Mouse (Mus musculus) hindbrain, embryonic 16.5 days (tissue): ENCODE data around the gene Ube2e2. TPM values are rescaled to one million over a fixed set of nuclear protein-coding genes. Genes with fewer than 3 reads are reported as not detected.

Source experiments
- ATAC-seq: fragments of 200-750 bp; cut with Nextera tagmentation; 2 replicates; pipeline ENCODE4 v1.8.0; 2017; ENCODE audit warnings: moderate TSS enrichment, moderate library complexity
- H3K27ac ChIP-seq: fragments of 300-500 bp; sonication (generic); 2 replicates; pipeline ENCODE4 v1.5.1; 2014; ENCODE audit warnings: low read depth, mild to moderate bottlenecking, control low read depth, low read length, moderate library complexity
- H3K27me3 ChIP-seq: fragments of 300-500 bp; sonication (generic); replicated peaks from 2 replicates; pipeline ENCODE4 v1.6.1; 2014; ENCODE audit warnings: low read length; ENCODE audit not compliant: control insufficient read depth, insufficient read depth
- H3K36me3 ChIP-seq: fragments of 300-500 bp; sonication (generic); 2 replicates; pipeline ENCODE4 v1.6.1; 2014; ENCODE audit warnings: mild to moderate bottlenecking, low read length, moderate library complexity, mixed read lengths; ENCODE audit not compliant: control insufficient read depth, insufficient read depth
- H3K4me1 ChIP-seq: fragments of 300-500 bp; sonication (generic); 2 replicates; pipeline ENCODE4 v1.6.1; 2014; ENCODE audit warnings: low read depth, low read length; ENCODE audit not compliant: control insufficient read depth, insufficient read depth
- H3K4me2 ChIP-seq: fragments of 300-500 bp; sonication (generic); 2 replicates; pipeline ENCODE4 v1.6.1; 2014; ENCODE audit warnings: mild to moderate bottlenecking, low read length, control low read depth, moderate library complexity
- H3K4me3 ChIP-seq: fragments of 300-500 bp; sonication (generic); 2 replicates; pipeline ENCODE4 v1.5.1; 2014; ENCODE audit warnings: mild to moderate bottlenecking, low read length, control low read depth, moderate library complexity
- H3K9ac ChIP-seq: fragments of 300-500 bp; sonication (generic); 2 replicates; pipeline ENCODE4 v1.6.1; 2014; ENCODE audit warnings: low read depth, mild to moderate bottlenecking, control low read depth, low read length, moderate library complexity
- H3K9me3 ChIP-seq: fragments of 300-500 bp; sonication (generic); 2 replicates; pipeline ENCODE4 v1.6.1; 2014; ENCODE audit warnings: mild to moderate bottlenecking, low read length, moderate library complexity; ENCODE audit not compliant: control insufficient read depth
- WGBS: fragments of 180-500 bp; shearing (Covaris S2); extraction: QIAGEN DNeasy Blood & Tissue Kit; methylation state at CpG from one replicate; pipeline ENCODE4 v1.1.7; 2014; 5-methylcytosine and 5-hydroxymethylcytosine counted together
- polyA plus RNA-seq: library from polyadenylated mRNA; unstranded; fragments of >200 nt; fragmentation: Nextera tagmentation; extraction: Ambion mirVana; gene quantifications from 2 replicates; pipeline ENCODE4 v1.2.1, GENCODE M21; 2015

Gene Ube2e2
- polyA plus RNA-seq, 1 experiment from 2014 or later = 145 TPM

DNA sequence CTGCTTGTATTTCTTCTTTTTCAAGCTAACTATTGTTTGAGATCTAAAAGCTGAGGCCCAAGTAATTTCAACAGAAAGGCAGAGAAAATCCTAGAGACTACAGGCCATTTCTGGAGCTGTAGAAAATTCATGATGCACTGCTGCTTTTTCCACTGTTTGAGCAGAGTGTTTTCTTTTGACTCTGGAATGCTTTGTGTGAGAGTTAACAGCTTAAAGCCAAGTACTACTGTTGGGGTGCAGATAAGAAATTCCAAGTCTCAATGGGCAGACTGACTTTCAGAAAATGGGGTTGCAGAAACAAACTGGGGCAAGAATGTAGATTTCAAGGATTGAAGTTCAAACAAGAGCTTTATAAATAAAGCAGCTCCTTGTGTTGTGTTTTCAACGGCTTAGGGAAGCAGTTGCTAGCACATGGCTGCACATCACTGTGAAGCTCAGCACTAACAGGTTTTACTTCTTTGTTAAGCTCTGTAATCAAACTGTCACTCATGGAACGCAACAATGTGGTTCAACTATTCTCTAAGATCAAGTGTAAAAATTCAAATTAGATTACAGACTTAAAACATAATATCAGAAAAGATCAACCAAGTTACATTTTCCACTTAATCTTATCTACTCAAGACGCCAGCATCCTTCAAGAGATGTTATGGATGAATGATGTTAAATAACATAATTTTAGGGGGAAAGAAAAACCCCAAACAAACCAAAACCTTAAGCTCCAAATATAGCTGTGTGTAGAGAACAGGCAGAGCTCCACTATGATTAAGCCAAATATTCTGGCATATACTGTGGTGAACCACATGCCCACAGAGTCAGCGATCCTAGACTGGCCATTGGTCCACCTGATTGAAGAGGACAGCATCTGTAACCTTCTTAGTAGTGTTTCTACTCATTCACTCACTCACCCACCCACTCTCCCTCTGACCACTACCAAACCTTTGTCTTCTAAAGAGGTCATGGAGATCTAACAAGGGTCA is 236.0 kb downstream of the Ube2e2 start:
- no peak overlapping the region for H3K9ac ChIP-seq
- no peak for ATAC-seq
- no peaks in the 10 kb centered on the region for H3K27me3 ChIP-seq
- H3K4me1 ChIP-seq = no peaks in the 10 kb centered on the region
- no peak overlapping the region for H3K27ac ChIP-seq
- 80% methylated on average over 4 of the region's 4 CpGs for WGBS
- no peak overlapping the region for H3K4me3 ChIP-seq
- H3K36me3 ChIP-seq = no peaks in the 10 kb centered on the region
- H3K4me2 ChIP-seq = no peak overlapping the region
- peaks cover 2% of the 10 kb centered on the region; the same call in 1 of the 2 replicates for H3K9me3 ChIP-seq

DNA sequence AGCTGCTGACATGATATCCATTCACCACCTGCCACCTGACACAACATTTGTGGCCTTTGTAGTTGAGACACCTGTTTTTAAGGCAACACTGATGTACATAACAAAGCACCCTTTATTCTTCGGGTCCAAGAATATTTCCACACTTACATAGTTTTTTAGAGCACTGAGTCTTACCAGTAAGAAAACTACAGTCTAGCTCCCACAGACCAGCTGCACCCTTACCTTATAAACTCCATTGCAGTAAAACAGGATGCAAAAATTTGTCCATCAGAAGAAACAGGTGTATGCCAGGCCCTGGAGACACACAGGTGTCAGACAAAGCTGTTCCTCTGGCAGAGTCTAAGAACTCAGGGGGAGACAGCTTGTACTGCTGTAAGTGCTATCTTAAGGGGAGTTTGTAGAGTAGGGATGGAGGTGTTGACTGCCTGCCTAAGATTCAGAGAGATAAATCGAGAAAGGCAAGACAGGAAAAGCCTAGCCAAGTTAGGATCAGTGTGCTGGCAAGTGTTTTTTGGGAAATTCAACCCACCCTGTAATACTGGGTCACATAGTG is 244.9 kb downstream of the Ube2e2 start:
- Histone ChIP-seq H3K4me1 (no peaks in the 10 kb centered on the region), H3K9me3 (no peaks in the 10 kb centered on the region)
- ATAC-seq = no peak

DNA sequence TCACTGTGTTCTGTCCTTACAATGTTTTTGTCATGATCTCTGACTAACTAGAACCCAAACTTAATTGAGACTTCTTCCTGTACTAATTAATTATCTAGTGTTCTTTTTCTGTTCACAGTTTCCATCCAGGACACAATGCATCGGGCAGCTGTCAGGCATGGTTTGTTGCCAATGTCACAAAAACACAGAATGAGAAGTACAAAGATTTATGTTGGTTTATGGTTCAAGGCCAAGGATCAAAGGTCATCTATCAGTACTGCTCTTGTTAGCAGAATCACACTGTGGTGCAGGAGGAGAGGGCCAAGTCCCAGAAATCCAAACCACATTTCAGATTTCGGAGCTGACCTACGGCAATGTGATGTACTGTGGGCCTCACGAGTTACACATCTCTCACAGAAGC is 252.4 kb downstream of the Ube2e2 start:
- Histone ChIP-seq H3K4me2 (no peak overlapping the region), H3K36me3 (no peaks in the 10 kb centered on the region), H3K27ac (no peak overlapping the region), H3K4me1 (no peaks in the 10 kb centered on the region; the same call in 1 of the 2 replicates), H3K9ac (no peak overlapping the region), H3K9me3 (no peaks in the 10 kb centered on the region), H3K27me3 (no peaks in the 10 kb centered on the region), H3K4me3 (no peak overlapping the region)
- ATAC-seq = no peak
- WGBS = 90% methylated on average over 4 of the region's 4 CpGs

More for the DNA sequence above, 244.9 kb downstream of the Ube2e2 start:
- Histone ChIP-seq H3K27me3 (no peaks in the 10 kb centered on the region), H3K4me2 (no peak overlapping the region), H3K36me3 (no peaks in the 10 kb centered on the region), H3K27ac (no peak overlapping the region), H3K4me3 (no peak overlapping the region), H3K9ac (no peak overlapping the region)
- WGBS = 79% methylated on average over 2 of the region's 2 CpGs

DNA sequence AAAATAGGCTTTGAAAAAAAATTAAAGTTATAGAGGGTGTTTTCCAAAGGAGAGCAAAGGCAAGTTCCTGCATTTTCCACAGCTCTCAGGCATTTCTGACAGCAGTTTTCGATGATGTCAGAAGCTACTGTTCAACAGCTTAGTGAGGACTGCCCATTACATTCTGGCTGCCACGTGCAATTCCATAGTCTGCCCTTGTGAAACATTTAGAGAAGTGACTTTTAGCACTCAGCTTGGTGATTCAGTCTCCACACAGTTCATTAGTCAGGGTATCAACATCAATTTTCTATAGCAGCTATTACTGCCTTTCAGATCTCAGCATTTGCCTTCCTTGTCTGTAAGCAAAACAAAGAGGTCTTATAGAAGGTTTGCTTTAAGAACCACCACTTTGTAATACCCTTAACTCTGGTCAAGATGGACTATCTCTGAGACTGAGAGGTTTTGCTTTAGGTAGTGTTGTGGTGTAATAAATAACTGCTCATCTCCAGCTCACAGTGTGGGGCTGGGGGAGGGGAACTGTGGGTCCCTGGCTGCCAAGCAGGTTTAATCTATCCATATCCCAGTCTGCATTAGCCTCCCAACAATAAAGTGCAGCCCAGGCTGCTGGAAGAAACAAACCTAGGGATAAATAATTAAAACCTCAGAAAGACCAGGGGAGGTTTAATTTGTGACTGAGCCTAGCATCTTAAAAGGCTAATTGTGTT is 255.2 kb downstream of the Ube2e2 start:
- Histone ChIP-seq H3K4me1 (no peaks in the 10 kb centered on the region; the same call in 1 of the 2 replicates), H3K27ac (no peak overlapping the region), H3K27me3 (no peaks in the 10 kb centered on the region), H3K9me3 (no peaks in the 10 kb centered on the region), H3K4me3 (no peak overlapping the region), H3K4me2 (no peak overlapping the region), H3K9ac (no peak overlapping the region), H3K36me3 (no peaks in the 10 kb centered on the region)
- ATAC-seq = peak; percentile 75
- 76% methylated on average over 2 of the region's 2 CpGs for WGBS

DNA sequence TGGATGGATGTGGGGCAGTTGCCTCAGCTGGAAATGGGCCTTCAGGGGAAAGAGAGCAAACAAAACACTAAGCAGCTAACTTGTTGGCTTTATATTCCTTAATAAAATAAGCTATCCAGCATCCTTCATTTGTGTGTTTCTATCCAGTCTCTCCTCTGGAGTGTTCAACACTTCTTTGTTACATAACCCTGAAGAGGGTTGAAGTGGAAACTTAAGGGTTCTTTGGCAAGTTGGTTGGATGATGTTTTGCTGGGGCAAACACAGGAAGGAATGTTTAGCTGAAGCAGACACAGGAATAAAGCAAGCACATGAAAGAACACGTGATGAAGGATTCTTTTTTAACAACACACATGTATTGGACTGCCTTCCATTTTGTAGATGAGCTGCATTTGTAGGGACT is 256.3 kb downstream of the Ube2e2 start:
- 93% methylated on average over 1 of the region's 1 CpGs for WGBS
- Histone ChIP-seq H3K4me2 (no peak overlapping the region), H3K9ac (no peak overlapping the region), H3K9me3 (no peaks in the 10 kb centered on the region), H3K4me1 (no peaks in the 10 kb centered on the region; the same call in 1 of the 2 replicates), H3K27ac (no peak overlapping the region), H3K36me3 (no peaks in the 10 kb centered on the region), H3K4me3 (no peak overlapping the region), H3K27me3 (no peaks in the 10 kb centered on the region)
- no peak for ATAC-seq

DNA sequence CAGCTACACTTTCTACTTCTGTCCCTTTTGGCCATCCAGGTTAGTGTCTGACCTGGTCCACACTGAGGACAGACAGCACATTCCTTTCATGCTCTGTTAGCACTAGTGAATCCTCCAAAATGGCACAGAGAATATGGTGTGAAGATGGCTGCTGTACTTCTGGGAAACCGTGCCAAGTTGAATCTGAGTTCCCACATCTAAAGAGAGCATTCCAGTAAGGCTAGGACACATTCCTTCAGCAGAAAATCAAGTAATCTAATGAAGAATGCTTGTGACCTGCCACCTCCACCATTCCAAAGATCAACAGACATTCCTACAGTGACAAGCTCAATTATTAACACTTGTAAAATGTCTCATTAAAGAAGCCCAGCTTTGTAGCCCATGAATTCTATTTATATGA is 265.9 kb downstream of the Ube2e2 start:
- Histone ChIP-seq H3K4me1 (no peaks in the 10 kb centered on the region), H3K36me3 (no peaks in the 10 kb centered on the region), H3K9ac (no peak overlapping the region), H3K27me3 (no peaks in the 10 kb centered on the region), H3K4me2 (no peak overlapping the region), H3K27ac (no peak overlapping the region), H3K9me3 (no peaks in the 10 kb centered on the region), H3K4me3 (no peak overlapping the region)
- 90% methylated on average over 1 of the region's 1 CpGs for WGBS
- no peak for ATAC-seq

DNA sequence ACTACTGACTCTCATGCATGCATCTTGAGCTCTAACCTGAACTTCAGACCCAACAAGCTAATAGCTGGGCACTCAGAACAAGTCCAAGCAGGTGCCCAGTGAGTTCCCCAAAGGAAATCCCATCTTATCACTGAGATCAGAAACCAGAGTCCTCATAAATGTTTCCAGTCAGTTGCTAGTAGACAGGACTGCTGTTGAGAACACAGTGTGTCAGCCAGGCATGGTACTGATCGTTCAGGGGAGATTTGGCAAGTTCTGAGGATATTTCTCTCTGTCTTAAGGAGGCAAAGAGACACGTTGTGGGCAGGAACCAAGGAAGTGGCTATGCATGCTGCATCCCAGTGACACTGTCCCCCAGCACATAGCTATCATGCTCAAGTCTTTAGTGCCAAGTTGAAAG is 275.5 kb downstream of the Ube2e2 start:
- no peak overlapping the region for H3K9ac ChIP-seq
- H3K4me1 ChIP-seq = no peaks in the 10 kb centered on the region
- 77% methylated on average over 2 of the region's 2 CpGs for WGBS

DNA sequence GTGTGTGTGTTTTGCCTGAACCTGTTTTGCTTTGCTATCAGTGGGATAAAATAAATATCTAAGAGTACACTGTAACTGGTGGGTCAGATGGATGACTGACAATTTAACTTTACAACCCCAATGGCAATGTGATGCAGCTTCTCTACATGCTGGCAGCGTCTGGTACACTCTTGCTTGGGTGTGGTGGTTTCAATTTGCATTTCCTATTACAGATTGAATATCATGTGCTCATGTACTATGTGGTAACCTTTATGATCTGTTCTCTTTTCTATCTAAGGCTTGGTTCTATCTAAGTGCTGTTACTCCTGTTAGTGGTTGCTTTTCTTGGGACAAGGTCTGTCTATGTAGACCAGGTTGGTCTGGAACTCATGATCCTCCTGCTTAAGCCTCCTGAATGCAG is 292.1 kb downstream of the Ube2e2 start:
- Histone ChIP-seq H3K4me1 (no peaks in the 10 kb centered on the region), H3K4me2 (no peak overlapping the region), H3K27me3 (no peaks in the 10 kb centered on the region), H3K9ac (no peak overlapping the region), H3K36me3 (no peaks in the 10 kb centered on the region; the same call in 1 of the 2 replicates), H3K9me3 (no peaks in the 10 kb centered on the region), H3K4me3 (no peak overlapping the region), H3K27ac (no peak overlapping the region)
- ATAC-seq = no peak
- WGBS = 88% methylated on average over 1 of the region's 1 CpGs

More for the DNA sequence above, 275.5 kb downstream of the Ube2e2 start:
- Histone ChIP-seq H3K27me3 (no peaks in the 10 kb centered on the region), H3K4me3 (no peak overlapping the region), H3K9me3 (no peaks in the 10 kb centered on the region), H3K27ac (no peak overlapping the region), H3K4me2 (no peak overlapping the region), H3K36me3 (no peaks in the 10 kb centered on the region)
- no peak for ATAC-seq
